Mouse (Mus musculus) stomach, embryonic 16.5 days (tissue): ENCODE results near the gene Olfr1180. TPM values are rescaled to one million over a fixed set of nuclear protein-coding genes. Genes with fewer than 3 reads are reported as not detected.
"Not testable (repeated sequence)": the region's sequence is repeated elsewhere in the genome, so short reads cannot be mapped to it uniquely, and the experiment has no call there.

Experiments used
- ATAC-seq: fragments of 200-750 bp; cut with Nextera tagmentation; 2 replicates; pipeline ENCODE4 v1.8.0; 2017; ENCODE audit warnings: moderate number of reproducible peaks, moderate TSS enrichment; ENCODE audit not compliant: insufficient read depth, low FRiP score
- H3K27ac ChIP-seq: fragments of 300-500 bp; sonication (generic); 2 replicates; pipeline ENCODE4 v1.5.1; 2014; ENCODE audit warnings: low read length
- H3K27me3 ChIP-seq: fragments of 300-500 bp; sonication (generic); 2 replicates; pipeline ENCODE4 v1.6.1; 2014; ENCODE audit warnings: low read length, control low read depth, mixed read lengths; ENCODE audit not compliant: control insufficient read depth, insufficient read depth
- H3K36me3 ChIP-seq: fragments of 300-500 bp; sonication (generic); 2 replicates; pipeline ENCODE4 v1.6.1; 2014; ENCODE audit warnings: low read length; ENCODE audit not compliant: control insufficient read depth, insufficient read depth
- H3K4me1 ChIP-seq: fragments of 300-500 bp; sonication (generic); 2 replicates; pipeline ENCODE4 v1.6.1; 2014; ENCODE audit warnings: low read length, control low read depth, mixed read lengths; ENCODE audit not compliant: control insufficient read depth, insufficient read depth
- H3K4me2 ChIP-seq: fragments of 300-500 bp; sonication (generic); 2 replicates; pipeline ENCODE4 v1.6.1; 2014; ENCODE audit warnings: low read depth, low read length, mixed read lengths
- H3K4me3 ChIP-seq: fragments of 300-500 bp; sonication (generic); replicated peaks from 2 replicates; pipeline ENCODE4 v1.5.1; 2014; ENCODE audit warnings: mild to moderate bottlenecking, low read length
- H3K9ac ChIP-seq: fragments of 300-500 bp; sonication (generic); 2 replicates; pipeline ENCODE4 v1.6.1; 2014; ENCODE audit warnings: low read length
- H3K9me3 ChIP-seq: fragments of 300-500 bp; sonication (generic); replicated peaks from 2 replicates; pipeline ENCODE4 v1.6.1; 2016; ENCODE audit warnings: low read length, control low read depth; ENCODE audit not compliant: control insufficient read depth
- WGBS: fragments of 180-500 bp; shearing (Covaris S2); extraction: QIAGEN DNeasy Blood & Tissue Kit; methylation state at CpG from one replicate; pipeline ENCODE4 v1.1.7; 2014; 5-methylcytosine and 5-hydroxymethylcytosine counted together
- polyA plus RNA-seq: library from polyadenylated mRNA; unstranded; fragments of >200 nt; fragmentation: Nextera tagmentation; extraction: Ambion mirVana; gene quantifications from 2 replicates; pipeline ENCODE4 v1.2.1, GENCODE M21; 2015

Gene Olfr1180
- polyA plus RNA-seq = not detected in 2 replicates

DNA sequence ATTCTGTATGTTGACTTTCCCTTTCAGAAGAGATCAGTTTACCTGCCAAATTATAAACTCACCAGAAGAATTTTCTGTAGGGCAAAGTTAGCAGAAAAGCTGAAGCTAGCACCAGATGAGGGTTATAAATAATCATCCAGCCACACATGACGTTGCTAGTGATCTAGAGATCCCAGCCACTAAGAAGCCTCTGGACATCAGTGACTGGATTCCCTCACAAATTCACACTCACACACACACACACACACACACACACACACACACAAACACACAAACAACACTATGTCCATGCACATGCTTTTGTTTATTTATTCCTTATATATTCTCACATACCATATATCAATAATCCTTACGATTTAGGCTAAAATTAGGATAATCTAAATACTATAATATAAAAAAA is at the start of gene Olfr1180:
Olfr1180 (minus strand) TSS at position 101 of the 400 bp plus-strand sequence.
- Histone ChIP-seq H3K4me2 (no peak within 1 kb of the TSS), H3K9me3 (no peaks in the 10 kb centered on the region), H3K27ac (no peak within 1 kb of the TSS), H3K4me3 (no peak within 1 kb of the TSS), H3K4me1 (no peaks in the 10 kb centered on the region), H3K27me3 (no peaks in the 10 kb centered on the region), H3K9ac (no peak within 1 kb of the TSS), H3K36me3 (no peaks in the 10 kb centered on the region)
- 62% methylated on average over 2 of the region's 2 CpGs for WGBS
- no peak for ATAC-seq

DNA sequence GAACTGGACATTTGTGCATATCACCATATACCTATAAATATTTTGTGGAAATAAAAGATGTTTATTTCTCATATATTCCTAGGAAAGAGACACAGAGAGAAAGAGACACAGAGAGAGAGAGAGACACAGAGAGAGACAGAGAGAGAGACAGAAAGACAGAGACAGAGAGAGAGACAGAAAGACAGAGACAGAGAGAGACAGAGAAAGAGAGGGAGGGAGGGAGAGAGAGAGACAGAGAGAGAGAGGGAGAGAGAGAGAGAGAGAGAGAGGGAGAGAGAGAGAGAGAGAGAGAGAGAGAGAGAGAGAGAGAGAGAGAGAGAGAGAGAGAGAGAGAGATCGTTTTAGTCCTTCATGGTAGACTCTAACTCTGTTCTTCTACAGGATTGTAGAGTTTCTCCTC is 35.6 kb upstream of the Olfr1180 start, which contains the start of gene Olfr1183:
Olfr1183 (plus strand) TSS at position 301 of the 400 bp plus-strand sequence.
- ATAC-seq, H3K4me2 ChIP-seq, H3K9me3 ChIP-seq, H3K36me3 ChIP-seq, H3K27ac ChIP-seq, H3K27me3 ChIP-seq, H3K4me3 ChIP-seq, H3K9ac ChIP-seq, H3K4me1 ChIP-seq: not testable (repeated sequence)
- WGBS = 88% methylated on average over 1 of the region's 1 CpGs

DNA sequence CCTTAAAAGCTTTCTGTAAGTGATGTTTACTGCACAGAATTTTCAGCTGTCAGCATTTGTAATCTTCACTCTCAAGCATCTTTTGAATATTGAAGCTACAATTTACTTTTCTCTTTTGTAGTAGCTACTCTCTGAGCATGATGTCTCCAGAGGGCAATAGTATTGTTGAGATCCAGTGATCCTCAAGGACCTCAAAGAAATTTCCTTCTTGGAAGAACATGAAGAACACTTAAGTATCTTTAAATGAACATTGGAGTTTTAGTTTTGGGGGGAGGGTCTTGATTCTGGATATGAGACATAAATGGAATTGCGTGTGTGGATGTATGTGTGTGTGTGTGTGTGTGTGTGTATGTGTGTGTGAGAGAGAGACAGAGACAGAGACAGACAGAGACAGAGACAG is 30.1 kb upstream of the Olfr1180 start, which contains the start of gene Gm13757:
Gm13757 (minus strand) TSS at position 101 of the 400 bp plus-strand sequence.
- H3K4me3 ChIP-seq = no peak within 1 kb of the TSS
- no peak within 1 kb of the TSS for H3K27ac ChIP-seq
- WGBS = 81% methylated on average over 1 of the region's 1 CpGs
- H3K36me3 ChIP-seq = no peaks in the 10 kb centered on the region
- no peaks in the 10 kb centered on the region for H3K4me1 ChIP-seq
- H3K9ac ChIP-seq = no peak within 1 kb of the TSS
- H3K27me3 ChIP-seq = no peaks in the 10 kb centered on the region
- no peak within 1 kb of the TSS for H3K4me2 ChIP-seq
- H3K9me3 ChIP-seq = no peaks in the 10 kb centered on the region
- no peak for ATAC-seq

DNA sequence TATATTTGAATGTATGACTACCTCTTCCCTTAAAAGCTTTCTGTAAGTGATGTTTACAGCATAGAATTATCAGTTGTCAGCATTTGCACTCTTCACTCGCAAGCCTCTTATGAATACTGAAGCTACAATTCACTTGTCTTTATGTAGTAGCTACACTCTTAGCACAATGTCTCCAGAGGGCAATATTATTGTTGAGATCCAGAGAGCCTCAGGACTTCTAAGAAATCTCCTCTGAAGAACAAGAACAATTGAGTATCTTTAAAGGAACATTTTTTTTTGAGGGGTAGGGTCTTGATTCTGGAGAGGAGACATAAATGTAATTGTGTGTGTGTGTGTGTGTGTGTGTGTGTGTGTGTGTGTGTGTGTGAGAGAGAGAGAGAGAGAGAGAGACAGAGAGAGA is 7.1 kb upstream of the Olfr1180 start, which contains the start of gene Olfr1181:
Olfr1181 (minus strand) TSS at position 101 of the 400 bp plus-strand sequence.
- H3K4me3 ChIP-seq = no peak within 1 kb of the TSS
- ATAC-seq = no peak
- H3K27ac ChIP-seq = no peak within 1 kb of the TSS
- no peak within 1 kb of the TSS for H3K9ac ChIP-seq
- no peaks in the 10 kb centered on the region for H3K4me1 ChIP-seq
- WGBS = 83% methylated on average over 1 of the region's 1 CpGs
- no peaks in the 10 kb centered on the region for H3K9me3 ChIP-seq
- H3K4me2 ChIP-seq = no peak within 1 kb of the TSS
- no peaks in the 10 kb centered on the region for H3K27me3 ChIP-seq
- H3K36me3 ChIP-seq = no peaks in the 10 kb centered on the region

DNA sequence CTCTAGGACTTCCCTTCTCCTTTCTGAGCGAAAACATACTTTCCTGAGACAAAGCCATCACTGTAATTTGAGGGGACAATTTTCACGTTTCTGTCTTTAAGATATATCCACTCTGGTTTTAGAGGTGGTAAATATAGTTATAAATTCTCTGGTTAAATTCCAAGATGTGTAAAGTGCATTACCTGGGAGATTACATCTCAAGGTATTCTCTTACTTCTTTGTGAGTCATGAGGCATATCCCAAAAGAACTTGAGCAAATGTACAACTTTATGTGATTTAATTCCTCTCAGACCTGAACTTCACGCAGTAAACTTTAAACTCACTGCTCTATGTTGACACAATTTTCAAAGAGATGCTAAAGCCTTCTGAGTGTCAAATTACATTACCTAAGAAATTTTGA is 12.6 kb downstream of the Olfr1180 start, which contains the start of gene Olfr1179:
Olfr1179 (minus strand) TSS at position 101 of the 400 bp plus-strand sequence.
- Histone ChIP-seq H3K4me1 (no peaks in the 10 kb centered on the region), H3K9ac (no peak within 1 kb of the TSS), H3K36me3 (no peaks in the 10 kb centered on the region), H3K27me3 (no peaks in the 10 kb centered on the region), H3K9me3 (no peaks in the 10 kb centered on the region), H3K27ac (no peak within 1 kb of the TSS), H3K4me3 (no peak within 1 kb of the TSS), H3K4me2 (no peak within 1 kb of the TSS)
- 78% methylated on average over 3 of the region's 3 CpGs for WGBS
- ATAC-seq = no peak

DNA sequence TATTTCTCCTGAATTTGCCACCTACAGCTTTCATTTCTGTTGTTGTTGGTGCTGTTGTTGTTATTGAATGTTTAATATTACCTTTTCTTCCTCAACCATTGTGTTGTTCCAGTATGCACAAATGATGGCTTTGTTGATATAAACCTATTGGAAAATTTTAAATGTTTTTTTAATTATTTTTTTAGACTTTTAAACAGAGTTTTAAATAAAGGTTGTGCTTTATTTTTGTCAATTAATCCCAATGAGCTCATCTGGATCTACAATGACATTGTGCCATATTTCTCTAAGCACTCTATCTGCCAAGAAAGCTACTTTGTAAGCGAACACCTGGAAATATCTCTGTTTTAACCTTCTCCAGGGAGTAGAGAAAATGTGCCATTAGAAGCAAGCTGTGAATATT is 32.2 kb downstream of the Olfr1180 start, which contains the start of gene Olfr1178:
Olfr1178 (plus strand) TSS at position 301 of the 400 bp plus-strand sequence.
- Histone ChIP-seq H3K27me3 (no peaks in the 10 kb centered on the region), H3K4me3 (no peak within 1 kb of the TSS), H3K4me2 (no peak within 1 kb of the TSS), H3K4me1 (no peaks in the 10 kb centered on the region), H3K9me3 (no peaks in the 10 kb centered on the region), H3K36me3 (no peaks in the 10 kb centered on the region), H3K27ac (no peak within 1 kb of the TSS), H3K9ac (no peak within 1 kb of the TSS)
- WGBS = 83% methylated on average over 1 of the region's 1 CpGs
- no peak for ATAC-seq

Other genes with a start within 250 kb of the Olfr1180 start
- gene Olfr1168, start 237.3 kb downstream of the Olfr1180 start, polyA plus RNA-seq = not detected in 2 replicates
- not detected in 2 replicates for gene Olfr1170, start 190.8 kb downstream of the Olfr1180 start, polyA plus RNA-seq
- gene Olfr1173, start 139.3 kb downstream of the Olfr1180 start, polyA plus RNA-seq = not detected in 2 replicates
- not detected in 2 replicates for gene Olfr1174-ps, start 104.0 kb downstream of the Olfr1180 start, polyA plus RNA-seq
- not detected in 2 replicates for gene Olfr1175-ps, start 91.9 kb downstream of the Olfr1180 start, polyA plus RNA-seq
- gene Olfr1176, start 82.4 kb downstream of the Olfr1180 start, polyA plus RNA-seq = not detected in 2 replicates
- not detected in 2 replicates for gene Olfr1177-ps, start 72.7 kb downstream of the Olfr1180 start, polyA plus RNA-seq
- not detected in 2 replicates for gene Olfr1178, start 32.1 kb downstream of the Olfr1180 start, polyA plus RNA-seq
- gene Olfr1179, start 12.7 kb downstream of the Olfr1180 start, polyA plus RNA-seq = not detected in 2 replicates
- gene Olfr1181, start 7.0 kb upstream of the Olfr1180 start, polyA plus RNA-seq = not detected in 2 replicates
- not detected in 2 replicates for gene Gm13757, start 30.0 kb upstream of the Olfr1180 start, polyA plus RNA-seq
- gene Olfr1183, start 35.7 kb upstream of the Olfr1180 start, polyA plus RNA-seq = not detected in 2 replicates
- not detected in 2 replicates for gene Olfr1184, start 64.4 kb upstream of the Olfr1180 start, polyA plus RNA-seq
- gene Olfr1185-ps1, start 74.2 kb upstream of the Olfr1180 start, polyA plus RNA-seq = not detected in 2 replicates
- not detected in 2 replicates for gene Olfr1186, start 99.4 kb upstream of the Olfr1180 start, polyA plus RNA-seq
- gene Olfr1188, start 137.8 kb upstream of the Olfr1180 start, polyA plus RNA-seq = not detected in 2 replicates
- gene Olfr1189, start 167.3 kb upstream of the Olfr1180 start, polyA plus RNA-seq = not detected in 2 replicates
- gene Olfr1191-ps1, start 221.4 kb upstream of the Olfr1180 start, polyA plus RNA-seq = not detected in 2 replicates
- gene Olfr1192-ps1, start 229.4 kb upstream of the Olfr1180 start, polyA plus RNA-seq = not detected in 2 replicates